Mouse (Mus musculus) heart, adult 18-20 months (tissue): ENCODE data around the gene Oas3. TPM values are rescaled to one million over a fixed set of nuclear protein-coding genes. Genes with fewer than 3 reads are reported as not detected.

Source experiments
- total RNA-seq, 2 experiments: library from RNA; stranded (reverse); gene quantifications; 2 replicates each; pipeline ENCODE4 v1.2.3; 2021

Oas3 gene
- total RNA-seq, 2 experiments from 2014 or later = 0.05 TPM; not detected in 1

Other genes with a start within 250 kb of the Oas3 start
- 10 to 100 TPM; 29.7 to 35.5 TPM for gene Tpcn1, start 189.0 kb downstream of the Oas3 start, total RNA-seq
- not detected for gene Iqcd, start 188.6 kb downstream of the Oas3 start, total RNA-seq
- 10 to 100 TPM; 13.4 to 16.3 TPM for gene Rita1, start 165.1 kb downstream of the Oas3 start, total RNA-seq
- gene Ddx54, start 164.9 kb downstream of the Oas3 start, total RNA-seq = 10 to 100 TPM; 19.2 to 23.0 TPM
- gene Cfap73, start 143.4 kb downstream of the Oas3 start, total RNA-seq = not detected
- gene Rasal1, start 128.8 kb downstream of the Oas3 start, total RNA-seq = under 1 TPM in 1 of 2 experiments, not detected in 1; 0.69 TPM
- 1 to 10 TPM in 1 of 2 experiments, under 1 TPM in 1; 0.99 to 2.7 TPM for gene Dtx1, start 65.7 kb downstream of the Oas3 start, total RNA-seq
- gene Oas2, start 27.8 kb downstream of the Oas3 start, total RNA-seq = 1 to 10 TPM; 1.1 to 1.2 TPM
- not detected for gene Oas1e, start 17.9 kb upstream of the Oas3 start, total RNA-seq
- under 1 TPM; 0.22 to 0.36 TPM for gene Oas1c, start 34.9 kb upstream of the Oas3 start, total RNA-seq
- not detected for gene Oas1f, start 69.7 kb upstream of the Oas3 start, total RNA-seq
- not detected for gene Oas1h, start 83.8 kb upstream of the Oas3 start, total RNA-seq
- not detected for gene Oas1g, start 110.0 kb upstream of the Oas3 start, total RNA-seq
- gene Oas1a, start 129.9 kb upstream of the Oas3 start, total RNA-seq = 1 to 10 TPM in 1 of 2 experiments, under 1 TPM in 1; 0.82 to 1.1 TPM
- not detected for gene Oas1d, start 136.9 kb upstream of the Oas3 start, total RNA-seq
- not detected for gene Rph3a, start 232.4 kb upstream of the Oas3 start, total RNA-seq